Mouse (Mus musculus): ENCODE measurements around the gene Olfr839-ps1.

The Olfr839-ps1 gene

DNA sequence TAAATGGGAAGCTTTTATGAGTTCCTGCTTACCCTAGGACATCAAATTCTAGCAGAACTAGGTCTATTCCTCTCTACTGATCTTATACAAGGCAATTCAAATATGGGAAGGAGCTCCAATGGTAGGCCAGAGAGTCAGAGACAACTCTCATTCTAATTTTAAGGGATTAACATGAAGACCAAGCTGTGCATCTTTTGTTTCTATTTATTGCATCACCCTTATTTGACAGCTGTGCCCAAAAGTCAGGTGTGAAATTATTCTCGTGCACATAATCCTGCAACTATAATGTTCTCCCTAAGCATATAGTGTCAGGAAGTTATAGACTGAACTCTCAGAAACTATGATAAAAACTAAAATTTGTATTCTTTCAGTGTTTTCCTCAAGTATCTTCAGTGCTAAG, at the start of gene Olfr839-ps1:
Gene Olfr839-ps1, minus strand, starts transcription at position 101 of the 400 bp plus-strand sequence.
- DNase-seq (ENCODE audit: low spot score) = no peak

DNA sequence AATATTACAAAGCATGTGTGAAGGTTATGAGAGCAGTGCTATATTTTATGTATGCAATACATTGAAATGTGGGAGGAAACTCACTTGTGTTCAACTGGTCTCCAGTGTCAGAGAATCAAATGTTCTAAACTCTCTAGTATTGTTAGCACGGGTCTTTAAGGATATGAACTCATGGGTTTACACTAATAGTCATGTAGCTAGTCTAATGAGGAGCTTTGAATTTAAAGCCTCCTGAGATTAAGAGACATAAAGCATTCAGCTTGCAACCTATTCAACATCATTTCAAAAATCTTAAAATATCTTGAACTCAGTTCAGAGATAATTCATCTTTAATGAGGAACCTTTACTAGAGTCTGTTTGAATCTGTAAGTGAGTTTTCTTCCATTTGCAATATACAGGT, 41.1 kb downstream of the Olfr839-ps1 start, which contains the start of gene Olfr837:
Gene Olfr837, plus strand, starts transcription at position 301 of the 400 bp plus-strand sequence.
- no peak for DNase-seq (ENCODE audit: low spot score)

DNA sequence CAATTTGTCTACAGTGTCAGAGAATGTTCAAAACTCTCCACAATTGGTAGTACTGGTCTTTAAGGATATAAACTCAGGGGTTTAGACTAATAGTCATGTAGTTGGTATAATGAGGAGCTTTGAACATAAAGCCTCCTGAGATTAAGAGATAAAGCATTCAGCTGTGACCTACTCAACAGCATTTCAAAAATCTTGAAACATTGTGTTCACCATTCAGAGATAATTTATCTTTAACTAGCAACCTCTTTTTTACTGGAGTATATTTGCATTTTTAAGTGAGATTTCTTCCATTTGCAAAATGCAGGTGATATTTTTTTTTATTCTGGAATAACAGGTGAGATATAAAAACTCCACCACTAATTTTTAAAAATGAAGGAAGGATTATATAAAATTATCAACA, 57.0 kb downstream of the Olfr839-ps1 start, which contains the start of gene Olfr836:
Gene Olfr836, plus strand, starts transcription at position 301 of the 400 bp plus-strand sequence.
- no peak for DNase-seq (ENCODE audit: low spot score)
